Mouse (Mus musculus) limb, embryonic 14.5 days (tissue): Measurements from ENCODE around the gene Wdr5b. TPM values are rescaled to one million over a fixed set of nuclear protein-coding genes. Genes with fewer than 3 reads are reported as not detected.
"Not testable (repeated sequence)": the region's sequence is repeated elsewhere in the genome, so short reads cannot be mapped to it uniquely, and the experiment has no call there.

Source experiments
- ATAC-seq: fragments of 200-750 bp; cut with Nextera tagmentation; 2 replicates; pipeline ENCODE4 v1.8.0; 2017; ENCODE audit warnings: low read depth, moderate number of reproducible peaks, moderate TSS enrichment; ENCODE audit not compliant: low FRiP score
- DNase-seq: peaks from one replicate; pipeline ENCODE4 v3.0.0-alpha.2; 2015; ENCODE audit warnings: low spot score
- H3K27ac ChIP-seq: fragments of 300-500 bp; sonication (generic); replicated peaks from 2 replicates; pipeline ENCODE4 v1.5.1; 2014; ENCODE audit warnings: low read depth, mild to moderate bottlenecking, low read length, moderate library complexity, mixed read lengths
- H3K27me3 ChIP-seq: fragments of 300-500 bp; sonication (generic); 2 replicates; pipeline ENCODE4 v1.6.1; 2014; ENCODE audit warnings: low read length, mixed read lengths; ENCODE audit not compliant: control insufficient read depth, insufficient read depth
- H3K36me3 ChIP-seq: fragments of 300-500 bp; sonication (generic); 2 replicates; pipeline ENCODE4 v1.6.1; 2014; ENCODE audit warnings: mild to moderate bottlenecking, low read length, moderate library complexity, mixed read lengths; ENCODE audit not compliant: control insufficient read depth, insufficient read depth
- H3K4me1 ChIP-seq: fragments of 300-500 bp; sonication (generic); 2 replicates; pipeline ENCODE4 v1.6.1; 2014; ENCODE audit warnings: antibody characterized with exemption, low read length, mixed read lengths; ENCODE audit not compliant: control insufficient read depth, insufficient read depth
- H3K4me2 ChIP-seq: fragments of 300-500 bp; sonication (generic); replicated peaks from 2 replicates; pipeline ENCODE4 v1.6.1; 2014; ENCODE audit warnings: low read depth, mild to moderate bottlenecking, low read length, moderate library complexity; ENCODE audit not compliant: severe bottlenecking
- H3K4me3 ChIP-seq: fragments of 300-500 bp; sonication (generic); replicated peaks from 2 replicates; pipeline ENCODE4 v1.5.1; 2014; ENCODE audit warnings: low read length
- H3K9ac ChIP-seq: fragments of 300-500 bp; sonication (generic); 2 replicates; pipeline ENCODE4 v1.6.1; 2014; ENCODE audit warnings: mild to moderate bottlenecking, low read depth, low read length, moderate library complexity; ENCODE audit not compliant: severe bottlenecking
- H3K9me3 ChIP-seq: fragments of 300-500 bp; sonication (generic); 2 replicates; pipeline ENCODE4 v1.6.1; 2016; ENCODE audit warnings: low read length; ENCODE audit not compliant: control insufficient read depth
- POLR2A ChIP-seq: fragments of 200-500 bp; IDR thresholded peaks from 2 replicates; pipeline ENCODE4 v1.8.0; 2012; ENCODE audit warnings: inconsistent platforms, mild to moderate bottlenecking, moderate library complexity, borderline replicate concordance; ENCODE audit not compliant: insufficient read depth, insufficient read length; ENCODE audit errors: extremely low read depth
- WGBS: fragments of 180-500 bp; shearing (Covaris S2); extraction: QIAGEN DNeasy Blood & Tissue Kit; methylation state at CpG from one replicate; pipeline ENCODE4 v1.1.7; 2014; 5-methylcytosine and 5-hydroxymethylcytosine counted together
- polyA plus RNA-seq, 2 experiments: library from polyadenylated mRNA; depleted of rRNA in 1 of 2; stranded (reverse) in 1 of 2; unstranded in 1 of 2; fragments of >200 nt; fragmentation: Nextera tagmentation in 1 of 2; extraction: Ambion mirVana in 1 of 2; gene quantifications; 2 replicates each; pipeline versions ENCODE4 v1.2.1 to v1.2.3; 2012 to 2014

Gene Wdr5b
- polyA plus RNA-seq (2012; rRNA removed) (5.2 and 6.1 TPM in 2 replicates), polyA plus RNA-seq (2014; fragmentation: Nextera tagmentation; extraction: Ambion mirVana) (11.9 and 13.7 TPM in 2 replicates)

- Histone ChIP-seq H3K4me3 (peak within 1 kb of the TSS; percentile 46), H3K9ac (peak within 1 kb of the TSS; percentile 63), H3K4me2 (peak within 1 kb of the TSS; percentile 72), H3K36me3 (peaks cover 40% of the 10 kb centered on the region), H3K9me3 (no peaks in the 10 kb centered on the region), H3K4me1 (peaks cover 15% of the 10 kb centered on the region), H3K27me3 (no peaks in the 10 kb centered on the region), H3K27ac (peak within 1 kb of the TSS; percentile 79)
- no peak for TF ChIP-seq POLR2A
- DNase-seq (peak; percentile 99), ATAC-seq (peak; percentile 95)
- 3% methylated on average over 39 of the region's 39 CpGs for WGBS
Observed at GRCm38 (mm10) chr16:36040640-36041624, at the start of gene Wdr5b. TSS of gene Wdr5b (plus strand) at chr16:36041190.

GRCm38 (mm10) chr16:35992391-35992790 lies 48.6 kb upstream of the Wdr5b start:
- no peaks in the 10 kb centered on the region for H3K36me3 ChIP-seq
- no peak overlapping the region for H3K9ac ChIP-seq
- H3K27ac ChIP-seq = no peak overlapping the region
- WGBS = 69% methylated on average over 1 of the region's 1 CpGs
- DNase-seq (no peak), ATAC-seq (no peak)
- no peak for TF ChIP-seq POLR2A
- no peaks in the 10 kb centered on the region for H3K4me1 ChIP-seq
- H3K4me3 ChIP-seq = no peak overlapping the region
- H3K4me2 ChIP-seq = no peak overlapping the region
- H3K27me3 ChIP-seq = no peaks in the 10 kb centered on the region
- H3K9me3 ChIP-seq = no peaks in the 10 kb centered on the region

GRCm38 (mm10) chr16:35993316-35993715 lies 47.7 kb upstream of the Wdr5b start:
- no peak for TF ChIP-seq POLR2A
- no peak overlapping the region for H3K27ac ChIP-seq
- H3K4me3 ChIP-seq = no peak overlapping the region
- H3K4me2 ChIP-seq = no peak overlapping the region
- DNase-seq (no peak), ATAC-seq (no peak)
- H3K9me3 ChIP-seq = no peaks in the 10 kb centered on the region
- no peaks in the 10 kb centered on the region for H3K4me1 ChIP-seq
- H3K9ac ChIP-seq = no peak overlapping the region
- 90% methylated on average over 3 of the region's 3 CpGs for WGBS
- H3K36me3 ChIP-seq = no peaks in the 10 kb centered on the region
- no peaks in the 10 kb centered on the region for H3K27me3 ChIP-seq

GRCm38 (mm10) chr16:35998852-35999251 lies 42.1 kb upstream of the Wdr5b start:
- not testable (repeated sequence) for H3K4me2 ChIP-seq, ATAC-seq, H3K4me3 ChIP-seq, H3K27ac ChIP-seq, H3K27me3 ChIP-seq, H3K9ac ChIP-seq, H3K4me1 ChIP-seq, DNase-seq, H3K9me3 ChIP-seq
- 93% methylated on average over 4 of the region's 4 CpGs for WGBS
- peaks cover 25% of the 10 kb centered on the region for H3K36me3 ChIP-seq

- no peak overlapping the region for H3K4me2 ChIP-seq
- no peak for DNase-seq
- 90% methylated on average over 3 of the region's 3 CpGs for WGBS
Observed at GRCm38 (mm10) chr16:36008396-36008795, 32.6 kb upstream of the Wdr5b start.

More at GRCm38 (mm10) chr16:36008396-36008795, 32.6 kb upstream of the Wdr5b start:
- Histone ChIP-seq H3K27ac (no peak overlapping the region), H3K36me3 (peaks cover 30% of the 10 kb centered on the region), H3K9me3 (no peaks in the 10 kb centered on the region), H3K27me3 (no peaks in the 10 kb centered on the region), H3K4me3 (no peak overlapping the region), H3K4me1 (no peaks in the 10 kb centered on the region), H3K9ac (no peak overlapping the region)
- ATAC-seq = no peak
- TF ChIP-seq POLR2A = no peak
